Mouse (Mus musculus): ENCODE data around the gene Olfr1186. TPM values are rescaled to one million over a fixed set of nuclear protein-coding genes. Genes with fewer than 3 reads are reported as not detected.

Gene Olfr1186
- not detected in 2 replicates for polyA plus RNA-seq (2012; rRNA removed)

DNA sequence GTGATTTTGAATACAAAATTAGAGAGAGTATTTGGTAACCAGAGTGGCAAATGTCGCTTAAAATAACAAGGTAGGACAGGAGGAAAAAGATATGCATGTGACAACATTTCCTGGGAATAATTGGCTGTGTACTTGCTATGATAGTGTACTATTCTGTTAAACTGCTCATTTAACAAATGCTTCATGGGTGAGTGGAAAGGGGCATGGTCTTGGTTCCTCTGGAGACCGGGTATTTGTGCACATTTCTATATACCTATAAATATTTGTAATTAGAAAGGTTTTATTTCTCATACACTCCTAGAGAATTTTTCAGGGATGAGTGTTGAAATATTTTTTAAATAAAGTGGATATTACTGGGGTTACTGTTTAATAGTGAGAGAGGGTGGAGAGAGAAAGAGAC, at the start of gene Olfr1186:
TSS of gene Olfr1186 (plus strand) at position 301 of the 400 bp plus-strand sequence.

DNA sequence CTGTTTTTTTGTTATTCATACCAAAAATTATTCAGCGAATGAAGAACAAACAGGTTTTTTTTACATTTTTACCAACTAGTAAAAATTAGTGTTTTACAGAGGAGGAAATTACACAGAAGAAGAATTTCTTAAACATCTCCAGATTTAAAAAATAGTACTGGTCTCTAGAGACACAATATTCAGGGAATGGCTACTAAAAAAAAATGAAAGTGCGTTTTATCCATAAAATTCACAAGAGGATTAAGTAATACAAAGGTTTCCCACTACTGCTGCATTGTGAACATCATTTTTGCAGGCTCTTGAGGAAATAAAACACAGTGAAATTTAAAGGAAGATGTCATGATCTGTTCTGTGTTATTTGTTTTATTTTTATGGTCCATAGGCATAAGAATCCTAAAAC, 35.1 kb upstream of the Olfr1186 start, which contains the start of gene Olfr1184:
TSS of gene Olfr1184 (plus strand) at position 301 of the 400 bp plus-strand sequence.

DNA sequence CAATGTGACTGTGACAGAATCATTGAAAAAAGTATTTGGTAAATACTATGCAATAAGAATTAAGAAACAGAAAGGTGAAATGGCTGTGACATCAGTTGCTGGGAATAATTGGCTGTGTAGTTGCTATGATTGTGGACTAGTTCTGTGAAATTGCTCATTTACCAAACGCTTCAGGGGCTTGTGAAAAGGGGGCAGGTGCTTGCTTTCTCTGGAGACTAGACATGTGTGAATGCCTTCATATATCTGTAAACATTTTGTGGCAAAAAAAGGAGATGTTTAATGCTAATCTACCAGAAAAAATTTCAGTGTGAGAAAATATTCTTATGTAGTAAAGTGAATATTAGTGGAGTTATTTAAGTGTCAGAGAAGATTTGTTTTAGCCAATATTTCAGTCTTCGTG, 25.3 kb upstream of the Olfr1186 start, which contains the start of gene Olfr1185-ps1:
TSS of gene Olfr1185-ps1 (plus strand) at position 301 of the 400 bp plus-strand sequence.

DNA sequence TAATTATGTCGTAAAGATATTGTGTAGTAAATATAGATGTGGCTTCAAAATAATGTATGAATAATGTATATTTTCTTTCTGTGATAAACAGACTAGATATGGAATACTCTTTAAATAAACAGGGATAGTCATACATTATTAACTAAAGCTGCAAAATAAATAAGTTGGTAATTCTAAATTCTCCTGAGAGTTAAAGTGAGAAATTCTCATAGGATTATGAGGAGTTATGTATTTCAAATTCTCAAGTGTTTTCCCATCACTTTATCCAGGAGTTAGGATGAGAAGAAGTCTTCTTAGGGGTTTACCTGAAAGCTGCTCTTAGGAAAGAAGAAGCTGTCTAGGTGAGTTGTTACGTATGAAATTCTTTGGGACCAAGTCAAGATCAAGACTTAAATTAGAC, 38.3 kb downstream of the Olfr1186 start, which contains the start of gene Olfr1188:
TSS of gene Olfr1188 (plus strand) at position 301 of the 400 bp plus-strand sequence.

Other genes with a start within 250 kb of the Olfr1186 start
- gene Olfr1173, start 238.7 kb upstream of the Olfr1186 start, polyA plus RNA-seq (2012; rRNA removed) = not detected in 2 replicates
- gene Olfr1174-ps, start 203.4 kb upstream of the Olfr1186 start, polyA plus RNA-seq (2012; rRNA removed) = not detected in 2 replicates
- gene Olfr1175-ps, start 191.3 kb upstream of the Olfr1186 start, polyA plus RNA-seq (2012; rRNA removed) = not detected in 2 replicates
- not detected in 2 replicates for gene Olfr1176, start 181.8 kb upstream of the Olfr1186 start, polyA plus RNA-seq (2012; rRNA removed)
- gene Olfr1177-ps, start 172.1 kb upstream of the Olfr1186 start, polyA plus RNA-seq (2012; rRNA removed) = not detected in 2 replicates
- gene Olfr1178, start 131.5 kb upstream of the Olfr1186 start, polyA plus RNA-seq (2012; rRNA removed) = not detected in 2 replicates
- gene Olfr1179, start 112.1 kb upstream of the Olfr1186 start, polyA plus RNA-seq (2012; rRNA removed) = not detected in 2 replicates
- gene Olfr1180, start 99.4 kb upstream of the Olfr1186 start, polyA plus RNA-seq (2012; rRNA removed) = not detected in 2 replicates
- not detected in 2 replicates for gene Olfr1181, start 92.4 kb upstream of the Olfr1186 start, polyA plus RNA-seq (2012; rRNA removed)
- gene Gm13757, start 69.4 kb upstream of the Olfr1186 start, polyA plus RNA-seq (2012; rRNA removed) = not detected in 2 replicates
- gene Olfr1183, start 63.7 kb upstream of the Olfr1186 start, polyA plus RNA-seq (2012; rRNA removed) = not detected in 2 replicates
- not detected in 2 replicates for gene Olfr1184, start 35.0 kb upstream of the Olfr1186 start, polyA plus RNA-seq (2012; rRNA removed)
- not detected in 2 replicates for gene Olfr1185-ps1, start 25.2 kb upstream of the Olfr1186 start, polyA plus RNA-seq (2012; rRNA removed)
- not detected in 2 replicates for gene Olfr1188, start 38.4 kb downstream of the Olfr1186 start, polyA plus RNA-seq (2012; rRNA removed)
- gene Olfr1189, start 67.9 kb downstream of the Olfr1186 start, polyA plus RNA-seq (2012; rRNA removed) = not detected in 2 replicates
- not detected in 2 replicates for gene Olfr1191-ps1, start 122.0 kb downstream of the Olfr1186 start, polyA plus RNA-seq (2012; rRNA removed)
- gene Olfr1192-ps1, start 130.0 kb downstream of the Olfr1186 start, polyA plus RNA-seq (2012; rRNA removed) = not detected in 2 replicates
- gene Olfr1193, start 157.1 kb downstream of the Olfr1186 start, polyA plus RNA-seq (2012; rRNA removed) = not detected in 2 replicates
- not detected in 2 replicates for gene Olfr1195, start 170.6 kb downstream of the Olfr1186 start, polyA plus RNA-seq (2012; rRNA removed)
- not detected in 2 replicates for gene Olfr1196, start 186.0 kb downstream of the Olfr1186 start, polyA plus RNA-seq (2012; rRNA removed)
- gene Olfr1197, start 213.8 kb downstream of the Olfr1186 start, polyA plus RNA-seq (2012; rRNA removed) = not detected in 2 replicates
- not detected in 2 replicates for gene Olfr1198, start 232.8 kb downstream of the Olfr1186 start, polyA plus RNA-seq (2012; rRNA removed)
- not detected in 2 replicates for gene Olfr1199, start 241.9 kb downstream of the Olfr1186 start, polyA plus RNA-seq (2012; rRNA removed)

All from central nervous system, embryonic 14 days (tissue).